Mouse (Mus musculus): ENCODE data around the gene Slc30a5.

- TF ChIP-seq CTCF (IDR thresholded peaks at IDR 0.05; ENCODE audit: insufficient read depth, low read length) (no peak), POLR2A (IDR thresholded peaks at IDR 0.05; ENCODE audit: borderline replicate concordance, extremely low read depth, low read depth, low read length) (no peak)
Measured at GRCm38 (mm10) chr13:100846254-100846653, 13.0 kb upstream of the Slc30a5 start.

Measured in lung, adult 2 months (tissue).